Mouse (Mus musculus) intestine, postnatal 0 days (tissue): ENCODE measurements at regions not wholly inside any gene's neighbourhood (a gene's known extent, or its start where the extent isn't known, plus 50 kb on each side); places are given as distances from the start of the nearest gene placed in this dataset.

ENCODE experiments used
- ATAC-seq: fragments of 200-750 bp; cut with Nextera tagmentation; 2 replicates; pipeline ENCODE4 v1.8.0; 2017; ENCODE audit warnings: mild to moderate bottlenecking, moderate TSS enrichment, moderate library complexity
- H3K27ac ChIP-seq: fragments of 300-500 bp; sonication (generic); 2 replicates; pipeline ENCODE4 v1.5.1; 2014; ENCODE audit warnings: mild to moderate bottlenecking, low read depth, low read length, moderate library complexity
- H3K27me3 ChIP-seq: fragments of 300-500 bp; sonication (generic); replicated peaks from 2 replicates; pipeline ENCODE4 v1.6.1; 2014; ENCODE audit warnings: low read length, mixed read lengths; ENCODE audit not compliant: control insufficient read depth, insufficient read depth
- H3K36me3 ChIP-seq: fragments of 300-500 bp; sonication (generic); 2 replicates; pipeline ENCODE4 v1.6.1; 2014; ENCODE audit warnings: mild to moderate bottlenecking, moderate library complexity; ENCODE audit not compliant: control insufficient read depth, insufficient read depth
- H3K4me1 ChIP-seq: fragments of 300-500 bp; sonication (generic); replicated peaks from 2 replicates; pipeline ENCODE4 v1.6.1; 2014; ENCODE audit warnings: antibody characterized with exemption, low read length, mixed read lengths; ENCODE audit not compliant: control insufficient read depth, insufficient read depth
- H3K4me2 ChIP-seq: fragments of 300-500 bp; sonication (generic); replicated peaks from 2 replicates; pipeline ENCODE4 v1.6.1; 2014; ENCODE audit warnings: low read depth, mild to moderate bottlenecking, moderate library complexity
- H3K4me3 ChIP-seq: fragments of 300-500 bp; sonication (generic); 2 replicates; pipeline ENCODE4 v1.5.1; 2014; ENCODE audit warnings: low read depth, low read length
- H3K9ac ChIP-seq: fragments of 300-500 bp; sonication (generic); 2 replicates; pipeline ENCODE4 v1.6.1; 2014; ENCODE audit warnings: mild to moderate bottlenecking, low read depth, low read length
- H3K9me3 ChIP-seq: fragments of 300-500 bp; sonication (generic); 2 replicates; pipeline ENCODE4 v1.6.1; 2016; ENCODE audit warnings: mixed run types; ENCODE audit not compliant: control insufficient read depth
- CTCF ChIP-seq: sonication (generic); IDR thresholded peaks from 2 replicates; pipeline ENCODE4 v1.5.1; 2016; ENCODE audit warnings: low read depth, mild to moderate bottlenecking, control low read depth, antibody characterized with exemption, moderate library complexity
- WGBS: fragments of 180-500 bp; shearing (Covaris S2); extraction: QIAGEN DNeasy Blood & Tissue Kit; methylation state at CpG from one replicate; pipeline ENCODE4 v1.1.7; 2014; 5-methylcytosine and 5-hydroxymethylcytosine counted together

DNA sequence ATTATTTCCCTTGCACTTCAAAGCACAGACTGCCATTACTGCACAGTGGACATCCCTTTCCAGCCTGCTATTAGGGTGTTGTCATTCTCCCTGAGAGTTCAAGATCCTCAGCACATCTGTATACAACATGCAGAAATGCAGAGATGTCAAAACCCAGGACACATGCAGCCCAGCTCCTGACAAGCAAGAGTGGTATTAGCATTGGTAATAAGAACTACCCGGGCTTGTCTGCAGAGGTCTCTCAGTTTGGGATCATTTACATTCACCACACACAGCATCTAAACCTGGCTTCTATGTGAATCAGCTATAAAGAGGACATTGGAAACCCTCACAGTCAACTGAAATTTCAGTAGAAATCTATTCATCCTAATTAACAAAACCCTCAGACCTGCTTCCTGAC, 270.1 kb upstream of the Nectin3 start:
- Histone ChIP-seq H3K4me1 (no peaks in the 10 kb centered on the region), H3K4me3 (no peak overlapping the region), H3K27ac (no peak overlapping the region), H3K9me3 (no peaks in the 10 kb centered on the region), H3K36me3 (no peaks in the 10 kb centered on the region), H3K9ac (no peak overlapping the region), H3K4me2 (no peak overlapping the region), H3K27me3 (no peaks in the 10 kb centered on the region)
- WGBS: 45% methylated on average over 1 of the region's 1 CpGs
- no peak for ATAC-seq
- no peak for TF ChIP-seq CTCF

DNA sequence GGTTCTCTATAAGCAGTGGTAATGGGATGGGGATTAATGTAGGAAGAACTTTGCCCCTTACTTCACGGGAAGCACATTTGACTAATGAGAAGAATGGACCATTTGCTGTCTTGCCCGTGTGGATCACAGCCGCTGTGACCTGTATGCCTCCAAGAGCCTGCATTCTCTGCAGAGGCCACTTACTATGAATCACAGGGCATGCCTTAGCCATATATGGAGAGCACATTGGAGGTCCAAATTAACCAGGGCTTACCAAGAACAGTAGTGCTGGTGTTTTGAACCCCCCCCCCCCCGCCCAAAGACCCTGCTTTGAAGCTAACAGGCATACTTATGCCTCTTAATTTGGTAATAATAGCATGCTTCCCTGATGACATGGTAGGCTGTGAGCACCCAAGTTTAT, 236.8 kb upstream of the Nectin3 start:
- H3K4me1 ChIP-seq: no peaks in the 10 kb centered on the region
- no peaks in the 10 kb centered on the region for H3K27me3 ChIP-seq
- no peak overlapping the region for H3K4me3 ChIP-seq
- no peaks in the 10 kb centered on the region for H3K36me3 ChIP-seq
- TF ChIP-seq CTCF: no peak
- WGBS: 70% methylated on average over 4 of the region's 4 CpGs
- H3K27ac ChIP-seq: no peak overlapping the region
- H3K4me2 ChIP-seq: no peak overlapping the region
- H3K9ac ChIP-seq: no peak overlapping the region
- no peak for ATAC-seq
- H3K9me3 ChIP-seq: no peaks in the 10 kb centered on the region

DNA sequence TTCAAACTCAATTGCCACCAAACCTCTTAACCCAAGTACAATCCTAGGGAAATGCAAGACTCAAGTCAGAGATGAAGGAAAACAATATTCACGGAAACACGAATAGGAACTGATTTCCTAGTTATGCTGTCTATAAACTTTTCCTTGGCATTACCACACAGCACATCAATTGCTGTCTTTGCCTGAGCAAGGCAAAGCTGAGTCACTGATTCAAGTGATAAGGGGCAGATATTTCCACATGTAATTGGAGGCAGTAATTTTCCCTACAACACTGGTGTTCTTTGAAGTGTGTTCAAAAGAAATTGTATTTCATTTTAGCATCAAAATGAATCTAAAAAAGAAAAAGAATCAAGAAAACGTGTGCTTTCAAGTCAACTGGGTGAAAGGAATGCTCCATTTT, 230.1 kb upstream of the Nectin3 start:
- no peak overlapping the region for H3K9ac ChIP-seq
- H3K4me2 ChIP-seq: no peak overlapping the region
- H3K27me3 ChIP-seq: no peaks in the 10 kb centered on the region
- H3K4me1 ChIP-seq: no peaks in the 10 kb centered on the region
- no peaks in the 10 kb centered on the region for H3K36me3 ChIP-seq
- ATAC-seq: 0 out of 2 replicates have a peak, but pooled peaks have one; percentile 47
- H3K4me3 ChIP-seq: no peak overlapping the region
- no peak overlapping the region for H3K27ac ChIP-seq
- no peak for TF ChIP-seq CTCF
- WGBS: 41% methylated on average over 3 of the region's 3 CpGs
- H3K9me3 ChIP-seq: no peaks in the 10 kb centered on the region

DNA sequence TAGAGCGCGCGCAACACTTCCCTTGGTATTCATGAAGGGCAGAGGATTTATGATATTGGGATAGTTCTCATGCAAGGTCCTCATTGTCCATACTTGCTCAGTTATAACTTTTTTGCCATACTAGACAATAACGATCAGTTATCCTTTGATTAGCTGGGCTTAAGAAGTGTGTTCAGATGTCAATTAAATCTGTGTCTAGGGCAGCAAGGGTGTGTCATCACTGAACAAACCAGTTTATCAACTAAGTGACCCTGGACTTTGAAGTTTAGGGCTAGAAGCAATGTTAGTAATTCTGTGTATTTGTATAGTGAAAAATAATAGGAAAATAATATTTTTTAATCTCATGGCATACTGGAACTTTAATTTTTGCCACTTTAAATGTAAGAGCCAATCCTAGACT, 225.3 kb upstream of the Nectin3 start:
- H3K27ac ChIP-seq: no peak overlapping the region
- WGBS: 74% methylated on average over 4 of the region's 4 CpGs
- H3K36me3 ChIP-seq: no peaks in the 10 kb centered on the region
- no peaks in the 10 kb centered on the region for H3K4me1 ChIP-seq
- no peaks in the 10 kb centered on the region for H3K9me3 ChIP-seq
- no peak overlapping the region for H3K9ac ChIP-seq
- no peak overlapping the region for H3K4me2 ChIP-seq
- no peak overlapping the region for H3K4me3 ChIP-seq
- no peaks in the 10 kb centered on the region for H3K27me3 ChIP-seq
- TF ChIP-seq CTCF: no peak
- peak; percentile 56; the same call in 1 of the 2 replicates for ATAC-seq

DNA sequence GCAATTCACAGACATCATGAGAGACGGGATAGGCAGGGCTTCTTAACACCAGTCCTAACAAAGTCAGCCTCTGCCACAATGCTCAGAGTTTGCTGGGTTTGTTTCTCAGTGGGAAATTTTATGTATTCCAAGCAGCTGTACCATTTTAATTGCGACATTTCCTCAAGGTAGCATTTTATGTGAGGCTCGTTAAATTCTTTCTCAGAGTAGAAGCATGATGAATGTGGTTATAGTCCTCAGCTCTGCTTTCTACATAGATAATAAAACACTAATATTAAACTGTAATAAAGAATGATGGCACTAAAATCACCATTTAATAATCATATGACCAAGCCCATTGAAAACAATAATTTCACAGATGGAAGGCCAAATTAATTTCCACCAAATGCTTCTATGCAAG, 181.5 kb upstream of the Nectin3 start:
- 82% methylated on average over 3 of the region's 3 CpGs for WGBS
- no peak overlapping the region for H3K4me2 ChIP-seq
- TF ChIP-seq CTCF: no peak
- no peaks in the 10 kb centered on the region for H3K27me3 ChIP-seq
- H3K9me3 ChIP-seq: no peaks in the 10 kb centered on the region
- no peak for ATAC-seq
- no peaks in the 10 kb centered on the region for H3K36me3 ChIP-seq
- H3K27ac ChIP-seq: no peak overlapping the region
- H3K9ac ChIP-seq: no peak overlapping the region
- H3K4me1 ChIP-seq: no peaks in the 10 kb centered on the region
- H3K4me3 ChIP-seq: no peak overlapping the region

DNA sequence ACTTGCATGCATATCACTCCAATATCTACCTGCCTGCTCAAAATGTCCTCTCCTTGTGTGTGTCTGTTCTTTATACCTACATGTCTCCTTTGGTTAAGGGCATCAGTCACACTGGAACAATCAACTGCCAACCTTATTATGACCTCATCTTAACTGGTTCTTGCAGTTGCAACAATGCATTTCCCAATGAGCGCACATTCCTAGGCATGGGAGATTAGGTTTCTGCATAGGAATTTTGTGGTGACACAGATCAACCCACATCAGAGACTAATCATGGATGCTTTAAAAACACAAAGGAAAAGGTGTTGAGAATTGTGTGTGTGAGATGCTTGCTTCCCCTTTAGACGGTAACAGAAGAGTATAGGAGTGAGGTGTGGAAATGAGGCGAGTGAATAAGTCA, 171.3 kb upstream of the Nectin3 start:
- Histone ChIP-seq H3K4me3 (no peak overlapping the region), H3K27ac (no peak overlapping the region), H3K4me2 (no peak overlapping the region), H3K27me3 (no peaks in the 10 kb centered on the region), H3K9me3 (no peaks in the 10 kb centered on the region), H3K9ac (no peak overlapping the region), H3K4me1 (no peaks in the 10 kb centered on the region), H3K36me3 (no peaks in the 10 kb centered on the region)
- 93% methylated on average over 3 of the region's 3 CpGs for WGBS
- TF ChIP-seq CTCF: no peak
- ATAC-seq: no peak

DNA sequence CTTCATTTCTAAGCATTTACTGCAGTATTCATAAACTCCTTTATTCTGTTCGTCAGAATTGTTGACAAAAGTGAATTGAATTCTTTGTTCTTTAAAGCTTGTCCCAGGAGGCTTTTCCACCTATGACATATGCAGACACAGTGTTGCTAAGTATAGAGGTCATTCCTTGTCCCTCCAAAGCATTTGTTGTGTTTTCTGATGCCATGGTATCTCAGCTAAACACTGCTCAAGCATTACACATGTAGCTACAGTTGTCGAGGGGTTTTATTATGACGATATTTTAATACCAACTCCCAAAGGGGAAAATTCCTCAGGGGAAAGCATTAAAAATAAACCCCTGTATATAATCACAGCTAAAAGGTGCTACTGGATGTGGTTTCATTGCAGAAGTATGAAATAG, 167.2 kb upstream of the Nectin3 start:
- Histone ChIP-seq H3K4me2 (no peak overlapping the region), H3K27me3 (no peaks in the 10 kb centered on the region), H3K36me3 (no peaks in the 10 kb centered on the region), H3K9me3 (no peaks in the 10 kb centered on the region), H3K27ac (no peak overlapping the region), H3K4me1 (no peaks in the 10 kb centered on the region), H3K4me3 (no peak overlapping the region), H3K9ac (no peak overlapping the region)
- no peak for TF ChIP-seq CTCF
- WGBS: 78% methylated on average over 3 of the region's 3 CpGs
- no peak for ATAC-seq
